Mouse (Mus musculus) ES-Bruce4 (cell line): ENCODE measurements around the gene Thsd1.

Source experiments
- CTCF ChIP-seq: IDR thresholded peaks from one replicate; pipeline ENCODE4 v1.8.1; 2011; ENCODE audit warnings: low read depth, low read length
- POLR2A ChIP-seq: IDR thresholded peaks from one replicate; pipeline ENCODE4 v1.8.1; 2011; ENCODE audit warnings: low read length; ENCODE audit not compliant: insufficient read depth

GRCm38 (mm10) chr8:22207535-22207934, 19.6 kb upstream of the Thsd1 start:
- TF ChIP-seq POLR2A (no peak), CTCF (no peak)
